Mouse (Mus musculus) CH12.LX (cell line): ENCODE data around the gene Fntb. TPM values are rescaled to one million over a fixed set of nuclear protein-coding genes. Genes with fewer than 3 reads are reported as not detected.

Source experiments
- DNase-seq: peaks from one replicate; pipeline ENCODE4 v3.0.0-alpha.2; 2013; ENCODE audit errors: extremely low read depth
- H3K27ac ChIP-seq: 2 replicates; pipeline ENCODE4 v1.5.1; 2012; ENCODE audit warnings: low read depth, mild to moderate bottlenecking, control low read depth, moderate library complexity; ENCODE audit not compliant: insufficient read depth
- H3K27me3 ChIP-seq: replicated peaks from 2 replicates; pipeline ENCODE3; 2012; ENCODE audit warnings: inconsistent platforms
- H3K36me3 ChIP-seq, 2 experiments: replicated peaks in 1 of 2; 2 replicates each; pipeline versions ENCODE3 to v1.6.1; 2012; ENCODE audit warnings: inconsistent platforms in 1 of 2, low read length in 1 of 2, mild to moderate bottlenecking in 1 of 2, mixed read lengths in 1 of 2, moderate library complexity in 1 of 2; ENCODE audit not compliant: control insufficient read depth in 1 of 2, insufficient read depth in 1 of 2
- H3K4me1 ChIP-seq, 2 experiments: 2 replicates each; pipeline ENCODE4 v1.6.1; 2012; ENCODE audit warnings: inconsistent platforms in 1 of 2, moderate library complexity in 1 of 2; ENCODE audit not compliant: insufficient read depth in 2 of 2, control insufficient read depth in 1 of 2
- H3K4me2 ChIP-seq: 2 replicates; pipeline ENCODE4 v1.6.1; 2012; ENCODE audit warnings: low read depth, mild to moderate bottlenecking, control low read depth; ENCODE audit not compliant: poor library complexity, insufficient read depth, severe bottlenecking
- H3K4me3 ChIP-seq, 3 experiments: fragments of 150-350 bp in 1 of 3; sonication (generic) in 1 of 3; replicated peaks in 1 of 3; 2 replicates each; pipeline versions ENCODE3 to v1.5.1; 2011 to 2012; ENCODE audit warnings: low read depth in 2 of 3, low read length in 2 of 3, mild to moderate bottlenecking in 2 of 3, moderate library complexity in 2 of 3, control low read depth in 1 of 3, improper control_type of control experiment in 1 of 3, inconsistent platforms in 1 of 3, mixed read lengths in 1 of 3; ENCODE audit not compliant: poor library complexity in 1 of 3
- H3K79me2 ChIP-seq: replicated peaks from 2 replicates; pipeline ENCODE4 v1.6.1; 2012; ENCODE audit warnings: mild to moderate bottlenecking, moderate library complexity; ENCODE audit not compliant: control insufficient read depth, poor library complexity, insufficient read depth, severe bottlenecking; ENCODE audit errors: extremely low read depth
- H3K9ac ChIP-seq: 2 replicates; pipeline ENCODE4 v1.6.1; 2012; ENCODE audit warnings: low read depth, mild to moderate bottlenecking, control low read depth, moderate library complexity; ENCODE audit not compliant: insufficient read depth
- H3K9me3 ChIP-seq: replicated peaks from 2 replicates; pipeline ENCODE3; 2012; ENCODE audit warnings: low read length, inconsistent platforms, mixed read lengths
- BHLHE40 ChIP-seq: IDR thresholded peaks from 2 replicates; pipeline ENCODE4 v1.6.1; 2011; ENCODE audit warnings: mild to moderate bottlenecking, low read depth, low read length, improper control_type of control experiment
- CTCF ChIP-seq, 2 experiments: IDR thresholded peaks in 1 of 2; conservative IDR thresholded peaks in 1 of 2; 2 replicates each; pipeline ENCODE4 v1.5.1; 2011 to 2012; ENCODE audit warnings: low read depth in 2 of 2, low read length in 2 of 2, improper control_type of control experiment in 1 of 2, inconsistent platforms in 1 of 2, mild to moderate bottlenecking in 1 of 2, moderate library complexity in 1 of 2
- E2F4 ChIP-seq: IDR thresholded peaks from 2 replicates; pipeline ENCODE4 v1.6.1; 2011; ENCODE audit warnings: low read depth, low read length, improper control_type of control experiment; ENCODE audit not compliant: insufficient replicate concordance
- GABPA ChIP-seq: IDR thresholded peaks from 2 replicates; pipeline ENCODE4 v1.6.1; 2012; ENCODE audit warnings: low read depth, low read length, improper control_type of control experiment, inconsistent platforms; ENCODE audit not compliant: insufficient replicate concordance
- HCFC1 ChIP-seq: IDR thresholded peaks from 2 replicates; pipeline ENCODE4 v1.6.1; 2012; ENCODE audit warnings: low read depth, mild to moderate bottlenecking, inconsistent platforms, low read length, improper control_type of control experiment
- KAT2A ChIP-seq: IDR thresholded peaks from 2 replicates; pipeline ENCODE4 v1.6.1; 2012; ENCODE audit warnings: low read length, improper control_type of control experiment, inconsistent platforms; ENCODE audit not compliant: insufficient replicate concordance
- MAX ChIP-seq: IDR thresholded peaks from 2 replicates; pipeline ENCODE4 v1.6.1; 2011; ENCODE audit warnings: low read length, improper control_type of control experiment
- MAZ ChIP-seq: IDR thresholded peaks from 2 replicates; pipeline ENCODE4 v1.6.1; 2012; ENCODE audit warnings: low read depth, mild to moderate bottlenecking, inconsistent platforms, low read length, improper control_type of control experiment, moderate library complexity
- MXI1 ChIP-seq: IDR thresholded peaks from 2 replicates; pipeline ENCODE4 v1.6.1; 2011; ENCODE audit warnings: mild to moderate bottlenecking, low read depth, low read length, improper control_type of control experiment
- NRF1 ChIP-seq: IDR thresholded peaks from 2 replicates; pipeline ENCODE4 v1.6.1; 2014; ENCODE audit warnings: low read depth, mild to moderate bottlenecking, inconsistent platforms, low read length, improper control_type of control experiment, moderate library complexity
- POLR2A ChIP-seq: IDR thresholded peaks from 2 replicates; pipeline ENCODE4 v1.6.1; 2011; ENCODE audit warnings: low read depth, mild to moderate bottlenecking, improper control_type of control experiment, low read length
- SMC3 ChIP-seq: IDR thresholded peaks from 2 replicates; pipeline ENCODE4 v1.6.1; 2011; ENCODE audit warnings: low read depth, low read length, improper control_type of control experiment
- UBTF ChIP-seq: IDR thresholded peaks from 2 replicates; pipeline ENCODE4 v1.6.1; 2012; ENCODE audit warnings: low read depth, mild to moderate bottlenecking, inconsistent platforms, low read length, improper control_type of control experiment, moderate library complexity
- USF2 ChIP-seq: conservative IDR thresholded peaks from 2 replicates; pipeline ENCODE4 v1.6.1; 2011; ENCODE audit warnings: low read depth, low read length, improper control_type of control experiment
- ZKSCAN1 ChIP-seq: IDR thresholded peaks from 2 replicates; pipeline ENCODE4 v1.6.1; 2012; ENCODE audit warnings: low read depth, inconsistent platforms, low read length, improper control_type of control experiment, borderline replicate concordance
- dilution Hi-C: fragments of 300-500 bp; cut with MboI; formaldehyde crosslinking; loops from 2 replicates; pipeline ENCODE4 v1.14.3; 2020; ENCODE audit warnings: low sequenced_read_pairs; ENCODE audit not compliant: extremely low pct_unique_long_range_greater_than_20kb, extremely low pct_ligation_motif_present
- in situ Hi-C: fragments of 300-500 bp; cut with MboI; formaldehyde crosslinking; loops from 3 replicates; pipeline ENCODE4 v1.14.3; 2019; ENCODE audit warnings: low sequenced_read_pairs, low pct_ligation_motif_present, low pct_unique_long_range_greater_than_20kb, mixed read lengths
- polyA plus RNA-seq: library from polyadenylated mRNA; unstranded; fragments of >175 nt; gene quantifications from 2 replicates; pipeline ENCODE4 v1.2.1, GENCODE M21; 2012; ENCODE audit warnings: low read depth; ENCODE audit not compliant: insufficient read length
- total RNA-seq, 2 experiments: library from RNA; depleted of rRNA; stranded (reverse); fragments of 300-350 nt in 1 of 2; fragments of >200 nt in 1 of 2; gene quantifications; 2 replicates each; pipeline ENCODE4 v1.2.3; 2012 to 2014

Gene Fntb
- total and polyA plus RNA-seq, 3 experiments: 5.6 to 19.5 (median 9.2) TPM

- DNase-seq: no peak
- Histone ChIP-seq H3K27me3 (peaks cover 20% of the 10 kb centered on the region), H3K9me3 (no peaks in the 10 kb centered on the region), H3K27ac (no peak overlapping the region), H3K9ac (no peak overlapping the region), H3K4me3 (no peak overlapping the region), H3K79me2 (no peaks in the 10 kb centered on the region), H3K4me2 (no peak overlapping the region), H3K36me3 (no peaks in the 10 kb centered on the region), H3K4me1 (peaks cover 4 to 5% of the 10 kb centered on the region in 2 experiments; a peak in 2 of 4 replicates)
- TF ChIP-seq GABPA: no peak
- no peak for TF ChIP-seq E2F4
- no peak for TF ChIP-seq HCFC1
- no peak for TF ChIP-seq MAX
- no peak for TF ChIP-seq MAZ
- no peak for TF ChIP-seq POLR2A
- TF ChIP-seq SMC3: no peak
- TF ChIP-seq MXI1: no peak
- TF ChIP-seq UBTF: no peak
- no peak for TF ChIP-seq USF2
- dilution Hi-C loops (no loop called here), in situ Hi-C loops (no loop called here)
These were observed 48.7 kb downstream of the Fntb start for GRCm38 (mm10) chr12:76814120-76814519.

- Histone ChIP-seq H3K79me2 (no peaks in the 10 kb centered on the region), H3K36me3 (no peaks in the 10 kb centered on the region), H3K4me3 (no peak overlapping the region), H3K27me3 (peaks cover 45% of the 10 kb centered on the region)
- no peak for TF ChIP-seq ZKSCAN1
- TF ChIP-seq BHLHE40: no peak
- TF ChIP-seq, all 38 proteins: peak for 0
- no peak overlapping the region for H3K9ac ChIP-seq
- no peak for DNase-seq
- no peaks in the 10 kb centered on the region for H3K9me3 ChIP-seq
- no peak overlapping the region for H3K4me2 ChIP-seq
- no peak overlapping the region for H3K27ac ChIP-seq
- dilution Hi-C loops: no loop called here
- peaks cover 4 to 5% of the 10 kb centered on the region in 2 experiments; a peak in 2 of 4 replicates for H3K4me1 ChIP-seq
- in situ Hi-C loops: no loop called here
These were observed 51.3 kb downstream of the Fntb start for GRCm38 (mm10) chr12:76816720-76817119.

DNA sequence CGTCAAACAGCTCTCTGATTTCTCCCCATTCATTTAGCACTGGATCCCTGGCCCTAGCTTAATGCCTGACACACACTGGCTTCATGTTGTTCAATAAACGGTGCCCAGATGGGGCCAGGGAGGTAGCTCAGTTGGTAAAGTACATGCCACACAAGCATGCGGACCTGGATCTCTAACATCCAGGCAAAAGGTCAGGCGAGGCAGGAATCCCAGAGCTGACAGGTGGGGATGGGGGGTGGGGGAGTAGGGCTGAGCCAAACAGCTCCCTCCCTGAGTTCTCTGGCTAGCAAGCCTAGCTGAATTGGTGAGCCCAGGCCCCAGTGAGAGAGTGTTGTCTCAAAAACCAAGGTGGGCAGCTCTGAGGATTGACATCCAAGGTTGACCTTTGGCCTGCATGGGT, 51.8 kb downstream of the Fntb start:
- no peaks in the 10 kb centered on the region for H3K79me2 ChIP-seq

More for the DNA sequence above, 51.8 kb downstream of the Fntb start:
- Histone ChIP-seq H3K9me3 (no peaks in the 10 kb centered on the region), H3K4me1 (peaks cover 4 to 5% of the 10 kb centered on the region in 2 experiments; a peak in 2 of 4 replicates), H3K27ac (no peak overlapping the region), H3K27me3 (peaks cover 49% of the 10 kb centered on the region), H3K36me3 (no peaks in the 10 kb centered on the region), H3K9ac (no peak overlapping the region), H3K4me3 (no peak overlapping the region), H3K4me2 (no peak overlapping the region)
- no peak for DNase-seq
- in situ Hi-C loops: no loop called here
- TF ChIP-seq CTCF (conservative IDR thresholded peaks at IDR 0.05 in 1 of 2, IDR thresholded peaks at IDR 0.05 in 1 of 2; ENCODE audit: low read depth in 2 of 2, low read length in 2 of 2) (no peak), ZKSCAN1 (no peak), KAT2A (no peak), NRF1 (no peak)
- dilution Hi-C loops: no loop called here
